Mouse (Mus musculus) midbrain, postnatal 0 days (tissue): ENCODE results near the gene Xbp1. TPM values are rescaled to one million over a fixed set of nuclear protein-coding genes. Genes with fewer than 3 reads are reported as not detected.

Experiments used
- ATAC-seq: fragments of 200-750 bp; cut with Nextera tagmentation; 2 replicates; pipeline ENCODE4 v1.8.0; 2017; ENCODE audit warnings: moderate number of reproducible peaks, mild to moderate bottlenecking, moderate TSS enrichment, moderate library complexity; ENCODE audit not compliant: low FRiP score
- DNase-seq: peaks from one replicate; pipeline ENCODE4 v3.0.0-alpha.2; 2015; ENCODE audit warnings: low spot score
- H3K27ac ChIP-seq: fragments of 300-500 bp; sonication (generic); 2 replicates; pipeline ENCODE4 v1.5.1; 2014; ENCODE audit warnings: low read depth, mild to moderate bottlenecking, low read length, mixed read lengths
- H3K27me3 ChIP-seq: fragments of 300-500 bp; sonication (generic); 2 replicates; pipeline ENCODE4 v1.6.1; 2014; ENCODE audit warnings: low read length, control low read depth, mixed read lengths; ENCODE audit not compliant: insufficient read depth
- H3K36me3 ChIP-seq: fragments of 300-500 bp; sonication (generic); 2 replicates; pipeline ENCODE4 v1.6.1; 2014; ENCODE audit warnings: low read length, control low read depth, mixed read lengths; ENCODE audit not compliant: insufficient read depth
- H3K4me1 ChIP-seq: fragments of 300-500 bp; sonication (generic); 2 replicates; pipeline ENCODE4 v1.6.1; 2014; ENCODE audit warnings: mild to moderate bottlenecking, control low read depth, antibody characterized with exemption, low read length, mixed read lengths; ENCODE audit not compliant: insufficient read depth
- H3K4me2 ChIP-seq: fragments of 300-500 bp; sonication (generic); 2 replicates; pipeline ENCODE4 v1.6.1; 2014; ENCODE audit warnings: low read depth, mild to moderate bottlenecking, low read length, mixed read lengths; ENCODE audit not compliant: poor library complexity, severe bottlenecking
- H3K4me3 ChIP-seq: fragments of 300-500 bp; sonication (generic); 2 replicates; pipeline ENCODE4 v1.5.1; 2014; ENCODE audit warnings: low read depth, mild to moderate bottlenecking, low read length, moderate library complexity
- H3K9ac ChIP-seq: fragments of 300-500 bp; sonication (generic); replicated peaks from 2 replicates; pipeline ENCODE4 v1.6.1; 2014; ENCODE audit warnings: mild to moderate bottlenecking, low read length, moderate library complexity, mixed read lengths; ENCODE audit not compliant: poor library complexity, severe bottlenecking
- H3K9me3 ChIP-seq: fragments of 300-500 bp; sonication (generic); 2 replicates; pipeline ENCODE4 v1.6.1; 2016; ENCODE audit warnings: low read length, control low read depth
- CTCF ChIP-seq: IDR thresholded peaks from 2 replicates; pipeline ENCODE4 v1.5.1; 2016; ENCODE audit warnings: antibody characterized with exemption, mild to moderate bottlenecking
- WGBS: fragments of 180-500 bp; shearing (Covaris S2); extraction: QIAGEN DNeasy Blood & Tissue Kit; methylation state at CpG from one replicate; pipeline ENCODE4 v1.1.7; 2014; 5-methylcytosine and 5-hydroxymethylcytosine counted together
- polyA plus RNA-seq: library from polyadenylated mRNA; unstranded; fragments of >200 nt; fragmentation: Nextera tagmentation; extraction: Ambion mirVana; gene quantifications from 2 replicates; pipeline ENCODE4 v1.2.1, GENCODE M21; 2015
- total RNA-seq: library from RNA; depleted of rRNA; stranded (reverse); fragments of >200 nt; gene quantifications from 2 replicates; pipeline ENCODE4 v1.2.3, GENCODE M21; 2014

Xbp1 gene
- total and polyA plus RNA-seq, 2 experiments from 2014 or later, result 97.4 to 120 TPM

- WGBS, result 64% methylated on average over 6 of the region's 6 CpGs
- H3K27ac ChIP-seq, result no peak overlapping the region
Measured at GRCm38 (mm10) chr11:5563898-5564297, 43.4 kb downstream of the Xbp1 start.

DNA sequence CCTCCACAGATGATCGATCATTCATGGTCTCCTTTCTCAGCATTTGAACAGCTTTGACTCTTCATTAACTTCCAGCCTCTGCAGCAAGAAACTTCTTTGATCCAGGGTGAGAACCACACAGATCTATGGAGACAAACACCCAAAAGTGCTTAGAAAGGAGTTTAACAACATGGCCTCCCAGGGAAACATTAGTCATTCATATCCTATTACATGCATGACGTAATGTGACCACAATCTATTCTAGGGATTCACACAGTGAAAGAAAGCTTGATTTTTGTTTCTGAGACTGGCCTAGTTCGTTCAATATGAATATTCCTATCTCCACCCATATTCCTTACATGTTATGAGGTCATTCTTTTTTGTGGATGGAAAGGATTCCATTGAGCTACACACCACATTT, 45.1 kb downstream of the Xbp1 start:
- no peak overlapping the region for H3K4me2 ChIP-seq
- no peaks in the 10 kb centered on the region for H3K9me3 ChIP-seq
- H3K4me1 ChIP-seq, result no peaks in the 10 kb centered on the region
- H3K27ac ChIP-seq, result no peak overlapping the region
- no peaks in the 10 kb centered on the region for H3K36me3 ChIP-seq
- no peak for TF ChIP-seq CTCF
- H3K4me3 ChIP-seq, result no peak overlapping the region
- ATAC-seq (no peak), DNase-seq (no peak)
- H3K9ac ChIP-seq, result no peak overlapping the region
- 79% methylated on average over 3 of the region's 3 CpGs for WGBS
- no peaks in the 10 kb centered on the region for H3K27me3 ChIP-seq

More at GRCm38 (mm10) chr11:5563898-5564297, 43.4 kb downstream of the Xbp1 start:
- no peak for DNase-seq
- H3K9ac ChIP-seq, result no peak overlapping the region
- no peaks in the 10 kb centered on the region for H3K9me3 ChIP-seq
- ATAC-seq, result no peak
- no peak overlapping the region for H3K4me3 ChIP-seq
- H3K27me3 ChIP-seq, result no peaks in the 10 kb centered on the region
- H3K4me1 ChIP-seq, result no peaks in the 10 kb centered on the region
- no peaks in the 10 kb centered on the region for H3K36me3 ChIP-seq
- no peak for TF ChIP-seq CTCF
- no peak overlapping the region for H3K4me2 ChIP-seq

GRCm38 (mm10) chr11:5566506-5566905, 46.0 kb downstream of the Xbp1 start:
- H3K36me3 ChIP-seq, result no peaks in the 10 kb centered on the region
- no peak overlapping the region for H3K4me3 ChIP-seq
- no peak for TF ChIP-seq CTCF
- no peak for ATAC-seq
- no peaks in the 10 kb centered on the region for H3K4me1 ChIP-seq
- H3K27ac ChIP-seq, result no peak overlapping the region
- no peak overlapping the region for H3K9ac ChIP-seq
- no peaks in the 10 kb centered on the region for H3K9me3 ChIP-seq
- no peak for DNase-seq
- 53% methylated on average over 2 of the region's 2 CpGs for WGBS
- H3K4me2 ChIP-seq, result no peak overlapping the region
- H3K27me3 ChIP-seq, result no peaks in the 10 kb centered on the region

- TF ChIP-seq CTCF, result no peak
- WGBS, result 95% methylated on average over 6 of the region's 6 CpGs
- Histone ChIP-seq H3K9me3 (no peaks in the 10 kb centered on the region), H3K4me2 (no peak overlapping the region), H3K9ac (no peak overlapping the region), H3K27me3 (no peaks in the 10 kb centered on the region), H3K4me1 (no peaks in the 10 kb centered on the region), H3K4me3 (no peak overlapping the region), H3K27ac (no peak overlapping the region), H3K36me3 (no peaks in the 10 kb centered on the region)
- ATAC-seq (no peak), DNase-seq (no peak)
Measured at GRCm38 (mm10) chr11:5567654-5568053, 47.2 kb downstream of the Xbp1 start.

GRCm38 (mm10) chr11:5568082-5568481, 47.6 kb downstream of the Xbp1 start:
- WGBS, result 94% methylated on average over 5 of the region's 5 CpGs
- Histone ChIP-seq H3K9ac (no peak overlapping the region), H3K27ac (no peak overlapping the region), H3K4me3 (no peak overlapping the region), H3K4me2 (no peak overlapping the region), H3K27me3 (no peaks in the 10 kb centered on the region), H3K36me3 (no peaks in the 10 kb centered on the region), H3K4me1 (no peaks in the 10 kb centered on the region), H3K9me3 (no peaks in the 10 kb centered on the region)
- TF ChIP-seq CTCF, result no peak
- ATAC-seq (no peak), DNase-seq (no peak)

GRCm38 (mm10) chr11:5569474-5569873, 49.0 kb downstream of the Xbp1 start, which contains the start of gene Ankrd36:
TSS of gene Ankrd36 (plus strand) at chr11:5569684.
- DNase-seq (no peak), ATAC-seq (no peak)

More at GRCm38 (mm10) chr11:5569474-5569873, 49.0 kb downstream of the Xbp1 start, which contains the start of gene Ankrd36:
- no peak within 1 kb of the TSS for H3K4me3 ChIP-seq
- no peak for TF ChIP-seq CTCF
- H3K36me3 ChIP-seq, result no peaks in the 10 kb centered on the region
- no peaks in the 10 kb centered on the region for H3K4me1 ChIP-seq
- no peak within 1 kb of the TSS for H3K9ac ChIP-seq
- no peak within 1 kb of the TSS for H3K27ac ChIP-seq
- H3K27me3 ChIP-seq, result no peaks in the 10 kb centered on the region
- 77% methylated on average over 12 of the region's 12 CpGs for WGBS
- no peak within 1 kb of the TSS for H3K4me2 ChIP-seq
- no peaks in the 10 kb centered on the region for H3K9me3 ChIP-seq
